ENCODE assay signal across 8 mouse cellular contexts in the genomic region with DNA sequence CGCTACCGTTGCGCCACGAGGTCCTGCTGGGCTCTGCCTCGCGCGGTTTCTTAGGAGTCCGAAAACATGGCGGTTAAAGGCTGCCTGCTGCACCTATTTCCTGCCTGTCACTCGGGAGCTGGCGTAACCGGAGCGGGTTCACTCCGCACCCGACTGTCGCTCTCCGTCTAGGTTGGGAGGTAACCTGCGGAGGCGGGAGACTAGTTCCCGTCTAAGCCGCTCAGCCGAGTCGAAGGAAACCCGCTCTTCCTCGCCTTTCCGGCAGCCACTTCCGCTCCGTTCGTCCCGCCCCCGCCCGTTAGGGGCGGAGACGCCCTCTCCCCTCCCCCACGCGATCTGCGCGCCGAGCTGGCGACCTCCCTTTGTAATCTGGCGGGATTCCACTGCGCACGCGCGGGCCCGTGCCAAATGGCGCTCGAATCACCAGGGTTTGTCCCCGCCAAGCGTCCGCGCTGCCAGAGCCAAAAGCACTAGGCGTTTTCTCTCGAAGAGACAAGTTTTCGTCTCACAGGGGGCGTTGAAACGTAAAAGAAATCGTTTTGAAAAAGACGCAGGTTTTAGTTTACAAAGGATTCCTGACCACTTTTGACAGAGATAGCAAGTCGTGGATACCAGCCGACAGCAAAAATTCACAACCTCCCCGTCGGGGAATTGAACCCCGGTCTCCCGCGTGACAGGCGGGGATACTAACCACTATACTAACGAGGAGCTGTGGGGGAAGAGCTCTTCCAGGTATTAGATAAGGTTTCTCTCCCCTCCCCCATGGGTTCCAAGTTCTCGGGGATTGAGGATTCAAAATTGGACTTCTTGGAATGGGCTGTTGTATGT. TPM values are rescaled to one million over a fixed set of nuclear protein-coding genes. Genes with fewer than 3 reads are reported as not detected.
DNase-seq lines count a peak whose midpoint lies in the region; ATAC-seq lines count a peak whose summit lies in the region.

No protein-coding gene starts in this region.

- peak overlapping the region; percentile 69 for H3K4me3 ChIP-seq in brown adipose tissue, adult 24 weeks (ENCODE audit: insufficient read depth, low read depth, low read length)
- H3K4me3 ChIP-seq in heart, embryonic 14.5 days (ENCODE audit: control insufficient read depth in 1 of 2, insufficient read depth in 1 of 2, low read depth in 1 of 2, low read length in 2 of 2) = peak overlapping the region; percentile 54 to 57
- H3K4me3 ChIP-seq in liver, embryonic 13.5 days (replicated peaks) = peak overlapping the region; percentile 66
- peak overlapping the region; percentile 56 for H3K4me3 ChIP-seq in stomach, embryonic 16.5 days (replicated peaks; ENCODE audit: low read length)

- ATAC-seq in heart, embryonic 14.5 days (ENCODE audit: insufficient number of reproducible peaks, insufficient read depth, low FRiP score, low read depth) = peak; percentile 92
- ATAC-seq in liver, embryonic 13.5 days (ENCODE audit: low read depth) = peak; percentile 86
- ATAC-seq in stomach, embryonic 16.5 days (ENCODE audit: insufficient read depth, low FRiP score) = peak; percentile 93

- H3K27ac ChIP-seq in brown adipose tissue, adult 24 weeks (replicated peaks; ENCODE audit: low read depth, low read length) = peak overlapping the region; percentile 91
- peak overlapping the region; percentile 98 to 99 for H3K27ac ChIP-seq in heart, embryonic 14.5 days (replicated peaks in 1 of 2; ENCODE audit: control insufficient read depth in 1 of 2, insufficient read depth in 1 of 2, low read depth in 2 of 2, low read length in 2 of 2)
- H3K27ac ChIP-seq in liver, embryonic 13.5 days = peak overlapping the region; percentile 98
- peak overlapping the region; percentile 99 for H3K27ac ChIP-seq in stomach, embryonic 16.5 days (ENCODE audit: low read length)

- H3K9me3 ChIP-seq in heart, embryonic 14.5 days (ENCODE audit: control insufficient read depth, low read length) = no peaks in the 10 kb centered on the region
- no peaks in the 10 kb centered on the region for H3K9me3 ChIP-seq in liver, embryonic 13.5 days (replicated peaks)
- no peaks in the 10 kb centered on the region for H3K9me3 ChIP-seq in stomach, embryonic 16.5 days (replicated peaks; ENCODE audit: control insufficient read depth, low read length)

- H3K4me1 ChIP-seq in brown adipose tissue, adult 24 weeks (ENCODE audit: control insufficient read depth, insufficient read depth, insufficient read length, low read length) = peaks cover 5% of the 10 kb centered on the region; the same call in 1 of the 2 replicates
- H3K4me1 ChIP-seq in heart, embryonic 14.5 days (ENCODE audit: control insufficient read depth in 2 of 2, insufficient read depth in 2 of 2, low read length in 2 of 2) = peaks cover 9 to 30% of the 10 kb centered on the region in 2 experiments
- peaks cover 51% of the 10 kb centered on the region for H3K4me1 ChIP-seq in liver, embryonic 13.5 days (replicated peaks)
- H3K4me1 ChIP-seq in stomach, embryonic 16.5 days (ENCODE audit: control insufficient read depth, insufficient read depth, low read length) = peaks cover 14% of the 10 kb centered on the region; the same call in 1 of the 2 replicates

- peak overlapping the region; percentile 77 for H3K9ac ChIP-seq in heart, embryonic 14.5 days (ENCODE audit: low read length)
- peak overlapping the region; percentile 81 for H3K9ac ChIP-seq in liver, embryonic 13.5 days
- H3K9ac ChIP-seq in stomach, embryonic 16.5 days (ENCODE audit: low read length) = peak overlapping the region; percentile 74

- under 1% methylated on average over 69 of the region's 69 CpGs for WGBS in heart, embryonic 14.5 days
- WGBS in liver, embryonic 13.5 days (ENCODE audit: insufficient replicate concordance) = under 1% methylated on average over 69 of the region's 69 CpGs
- under 1% methylated on average over 69 of the region's 69 CpGs for WGBS in stomach, embryonic 16.5 days

- peak; percentile 99 for DNase-seq in CD4-positive, CD25-positive, alpha-beta regulatory T cell, adult 2 months (ENCODE audit: low read depth, low spot score)
- peak; percentile 90 for DNase-seq in fibroblast of lung, adult 2 months (ENCODE audit: low read depth)
- DNase-seq in kidney, postnatal 14 days = peak; percentile 99
- DNase-seq in liver, embryonic 13.5 days = peak; percentile 96
- DNase-seq in neural tube, embryonic 10.5 days (ENCODE audit: extremely low spot score, low spot score) = peak; percentile 100

- no peaks in the 10 kb centered on the region for H3K36me3 ChIP-seq in heart, embryonic 14.5 days (ENCODE audit: control insufficient read depth, insufficient read depth, low read length)
- H3K36me3 ChIP-seq in liver, embryonic 13.5 days = no peaks in the 10 kb centered on the region
- no peaks in the 10 kb centered on the region for H3K36me3 ChIP-seq in stomach, embryonic 16.5 days (ENCODE audit: control insufficient read depth, insufficient read depth, low read length)

- no peaks in the 10 kb centered on the region for H3K27me3 ChIP-seq in heart, embryonic 14.5 days (ENCODE audit: control insufficient read depth, insufficient read depth, low read length)
- no peaks in the 10 kb centered on the region for H3K27me3 ChIP-seq in liver, embryonic 13.5 days
- no peaks in the 10 kb centered on the region for H3K27me3 ChIP-seq in stomach, embryonic 16.5 days (ENCODE audit: control insufficient read depth, insufficient read depth, low read length)

- H3K4me2 ChIP-seq in heart, embryonic 14.5 days (ENCODE audit: low read length) = peak overlapping the region; percentile 74
- peak overlapping the region; percentile 75 for H3K4me2 ChIP-seq in liver, embryonic 13.5 days
- H3K4me2 ChIP-seq in stomach, embryonic 16.5 days (ENCODE audit: low read depth, low read length) = peak overlapping the region; percentile 62

RNA-seq across cellular contexts. Expression of a gene that starts 0.6 kb away (rescaled TPM):
- polyA plus RNA-seq in brown adipose tissue, adult 24 weeks (2012; ENCODE audit: insufficient read depth, insufficient read length, missing spikeins) = 10.0 and 16.6 TPM in 2 replicates
- 170 and 181 TPM in 2 replicates for polyA plus RNA-seq in heart, embryonic 14.5 days (2014; fragmentation: Nextera tagmentation; extraction: Ambion mirVana)
- polyA plus RNA-seq in liver, embryonic 13.5 days (2015; fragmentation: Nextera tagmentation; extraction: Ambion mirVana) = 131 and 169 TPM in 2 replicates
- 109 and 132 TPM in 2 replicates for polyA plus RNA-seq in stomach, embryonic 16.5 days (2015; fragmentation: Nextera tagmentation; extraction: Ambion mirVana)

RNA-seq across cellular contexts. Expression of a gene that starts 57.8 kb away (rescaled TPM):
- polyA plus RNA-seq in brown adipose tissue, adult 24 weeks (2012; ENCODE audit: insufficient read depth, insufficient read length, missing spikeins) = 491 and 596 TPM in 2 replicates
- polyA plus RNA-seq in heart, embryonic 14.5 days (2014; fragmentation: Nextera tagmentation; extraction: Ambion mirVana) = 1,147 and 1,166 TPM in 2 replicates
- polyA plus RNA-seq in liver, embryonic 13.5 days (2015; fragmentation: Nextera tagmentation; extraction: Ambion mirVana) = 283 and 285 TPM in 2 replicates
- 483 and 485 TPM in 2 replicates for polyA plus RNA-seq in stomach, embryonic 16.5 days (2015; fragmentation: Nextera tagmentation; extraction: Ambion mirVana)

Comparison
In these comparisons a context has a peak if more than half of its experiments do, and no peak if none do; other contexts are left out.
1. Peak in every context shown above with its lines: DNase-seq, ATAC-seq, H3K4me3 ChIP-seq and H3K27ac ChIP-seq.